Mouse (Mus musculus): ENCODE measurements around the gene Slc39a11. TPM values are rescaled to one million over a fixed set of nuclear protein-coding genes. Genes with fewer than 3 reads are reported as not detected.
A peak's percentile ranks its signal among the peaks of the same experiment; 100 is the strongest.

The Slc39a11 gene
- polyA plus RNA-seq, 1 experiment from 2014 or later: 18.6 TPM

DNA sequence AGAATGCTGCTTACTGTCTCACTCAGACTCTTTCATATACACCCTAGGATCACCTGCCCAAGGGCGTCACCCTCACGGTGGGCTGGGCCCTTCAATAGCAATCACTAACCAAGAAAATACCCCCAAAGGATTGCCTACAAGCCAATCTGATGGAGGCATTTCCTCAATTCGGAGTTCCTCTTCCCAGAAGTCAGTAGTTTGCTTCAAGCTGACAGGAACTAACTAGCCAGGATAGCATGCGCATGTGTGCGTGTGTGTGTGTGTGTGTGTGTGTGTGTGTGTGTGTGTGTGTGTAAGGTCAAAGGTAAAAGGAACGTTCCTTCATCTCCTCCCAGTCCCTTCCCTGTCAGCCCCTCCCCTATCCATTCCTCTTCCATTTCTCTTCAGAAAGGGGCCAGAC lies 199.9 kb downstream of the Slc39a11 start:
- ATAC-seq (ENCODE audit: insufficient number of reproducible peaks, insufficient read depth, low FRiP score, low read depth): no peak
- 86% methylated on average over 6 of the region's 6 CpGs for WGBS
- Histone ChIP-seq H3K4me2 (replicated peaks; ENCODE audit: low read depth, low read length) (no peak overlapping the region), H3K9ac (replicated peaks; ENCODE audit: low read depth, low read length) (no peak overlapping the region), H3K9me3 (ENCODE audit: control insufficient read depth, low read depth, low read length) (no peaks in the 10 kb centered on the region), H3K4me1 (ENCODE audit: control insufficient read depth, insufficient read depth, low read length) (no peaks in the 10 kb centered on the region), H3K27ac (ENCODE audit: low read length) (no peak overlapping the region), H3K4me3 (ENCODE audit: low read depth, low read length) (no peak overlapping the region), H3K36me3 (ENCODE audit: control insufficient read depth, insufficient read depth, low read length) (no peaks in the 10 kb centered on the region), H3K27me3 (ENCODE audit: control insufficient read depth, insufficient read depth, low read length) (no peaks in the 10 kb centered on the region)

DNA sequence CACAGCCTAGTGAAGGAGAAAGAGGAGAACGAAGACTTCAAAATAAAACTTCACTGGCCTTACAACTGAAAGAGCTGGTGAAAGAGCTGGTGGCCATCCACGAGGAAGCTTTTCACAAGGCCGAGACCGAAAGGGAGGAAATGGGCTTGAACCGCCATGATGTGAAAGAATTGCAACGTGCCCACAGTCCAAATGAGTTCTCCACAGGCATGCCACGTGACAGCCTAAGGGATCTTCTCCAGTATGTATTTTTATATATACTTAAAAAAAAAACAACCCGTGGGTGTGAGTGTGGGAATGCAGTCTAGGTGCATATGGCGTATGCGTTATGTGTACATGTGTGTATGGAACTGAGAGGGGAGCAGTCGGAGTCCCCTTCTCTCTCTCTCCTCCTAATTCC lies 207.8 kb downstream of the Slc39a11 start:
- Histone ChIP-seq H3K9ac (replicated peaks; ENCODE audit: low read depth, low read length) (no peak overlapping the region), H3K36me3 (ENCODE audit: control insufficient read depth, insufficient read depth, low read length) (no peaks in the 10 kb centered on the region), H3K4me1 (ENCODE audit: control insufficient read depth, insufficient read depth, low read length) (peaks cover 5% of the 10 kb centered on the region; the same call in 1 of the 2 replicates), H3K4me2 (replicated peaks; ENCODE audit: low read depth, low read length) (no peak overlapping the region), H3K9me3 (ENCODE audit: control insufficient read depth, low read depth, low read length) (0 out of 2 replicates have a peak, but pooled peaks cover 6% of the 10 kb centered on the region), H3K27me3 (ENCODE audit: control insufficient read depth, insufficient read depth, low read length) (no peaks in the 10 kb centered on the region), H3K27ac (ENCODE audit: low read length) (no peak overlapping the region), H3K4me3 (ENCODE audit: low read depth, low read length) (no peak overlapping the region)
- ATAC-seq (ENCODE audit: insufficient number of reproducible peaks, insufficient read depth, low FRiP score, low read depth): no peak
- WGBS: 96% methylated on average over 11 of the region's 11 CpGs

DNA sequence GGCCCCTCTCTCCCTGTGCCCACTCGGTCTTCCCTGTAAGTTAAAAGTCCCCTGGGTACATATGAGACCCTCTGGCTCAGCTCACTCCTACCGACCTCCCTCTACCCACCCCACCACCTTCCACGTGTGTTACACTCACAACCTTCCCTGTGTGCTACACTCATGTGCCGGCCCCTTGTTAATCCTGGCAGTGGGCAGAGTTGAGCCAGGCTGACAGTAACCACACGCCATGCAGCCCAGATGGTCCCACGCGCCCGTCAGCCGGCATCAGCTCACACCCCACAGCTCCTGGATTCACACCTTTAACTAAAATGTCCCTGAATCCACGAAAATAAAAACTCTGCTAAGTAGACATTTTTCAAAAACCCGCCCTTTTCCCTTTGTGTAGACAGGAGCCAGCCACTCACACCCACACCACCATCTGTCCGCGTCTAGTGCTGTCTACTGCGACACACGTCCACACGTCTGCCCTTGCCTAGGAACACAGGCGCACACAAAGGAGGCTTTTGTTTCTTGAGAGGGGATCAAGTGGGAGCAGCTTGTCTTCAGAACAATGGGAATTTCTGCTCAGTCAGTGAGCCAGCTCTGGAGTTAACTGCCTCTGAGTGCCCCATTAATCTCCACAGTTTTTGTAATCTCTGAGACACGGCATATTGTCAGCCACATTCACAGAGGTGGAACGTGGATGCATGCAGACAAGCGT lies 210.4 kb downstream of the Slc39a11 start:
- Histone ChIP-seq H3K27me3 (ENCODE audit: control insufficient read depth, insufficient read depth, low read length) (no peaks in the 10 kb centered on the region), H3K4me1 (ENCODE audit: control insufficient read depth, insufficient read depth, low read length) (peaks cover 5% of the 10 kb centered on the region; the same call in 1 of the 2 replicates), H3K36me3 (ENCODE audit: control insufficient read depth, insufficient read depth, low read length) (no peaks in the 10 kb centered on the region), H3K4me2 (replicated peaks; ENCODE audit: low read depth, low read length) (no peak overlapping the region), H3K9ac (replicated peaks; ENCODE audit: low read depth, low read length) (no peak overlapping the region), H3K27ac (ENCODE audit: low read length) (no peak overlapping the region), H3K4me3 (ENCODE audit: low read depth, low read length) (no peak overlapping the region), H3K9me3 (ENCODE audit: control insufficient read depth, low read depth, low read length) (0 out of 2 replicates have a peak, but pooled peaks cover 6% of the 10 kb centered on the region)
- 48% methylated on average over 20 of the region's 20 CpGs for WGBS
- ATAC-seq (ENCODE audit: insufficient number of reproducible peaks, insufficient read depth, low FRiP score, low read depth): no peak

DNA sequence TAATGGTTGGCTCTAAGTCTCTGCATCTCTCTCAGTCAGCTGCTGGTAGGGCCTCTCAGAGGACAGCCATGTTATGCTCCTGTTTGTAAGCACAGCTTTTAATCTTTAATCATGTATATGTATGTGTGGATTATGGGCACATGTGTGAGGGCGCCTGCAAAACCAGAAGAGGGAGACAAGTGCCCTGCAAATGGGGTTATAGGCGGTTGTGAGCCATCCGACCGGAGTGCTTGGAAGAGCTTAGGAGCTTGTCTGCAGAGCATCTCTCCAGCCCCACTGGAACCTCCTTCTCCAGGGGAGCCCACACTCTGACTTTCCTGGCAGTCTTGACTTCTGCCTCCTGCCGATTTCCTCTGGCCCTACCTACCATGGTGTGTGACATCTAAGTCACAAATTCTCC lies 211.0 kb downstream of the Slc39a11 start:
- no peak overlapping the region for H3K27ac ChIP-seq (ENCODE audit: low read length)
- no peak for ATAC-seq (ENCODE audit: insufficient number of reproducible peaks, insufficient read depth, low FRiP score, low read depth)
- H3K27me3 ChIP-seq (ENCODE audit: control insufficient read depth, insufficient read depth, low read length): no peaks in the 10 kb centered on the region
- H3K4me1 ChIP-seq (ENCODE audit: control insufficient read depth, insufficient read depth, low read length): peaks cover 5% of the 10 kb centered on the region; the same call in 1 of the 2 replicates
- H3K36me3 ChIP-seq (ENCODE audit: control insufficient read depth, insufficient read depth, low read length): no peaks in the 10 kb centered on the region
- no peak overlapping the region for H3K4me2 ChIP-seq (replicated peaks; ENCODE audit: low read depth, low read length)
- 84% methylated on average over 5 of the region's 5 CpGs for WGBS
- H3K4me3 ChIP-seq (ENCODE audit: low read depth, low read length): no peak overlapping the region
- 0 out of 2 replicates have a peak, but pooled peaks cover 6% of the 10 kb centered on the region for H3K9me3 ChIP-seq (ENCODE audit: control insufficient read depth, low read depth, low read length)
- H3K9ac ChIP-seq (replicated peaks; ENCODE audit: low read depth, low read length): no peak overlapping the region

DNA sequence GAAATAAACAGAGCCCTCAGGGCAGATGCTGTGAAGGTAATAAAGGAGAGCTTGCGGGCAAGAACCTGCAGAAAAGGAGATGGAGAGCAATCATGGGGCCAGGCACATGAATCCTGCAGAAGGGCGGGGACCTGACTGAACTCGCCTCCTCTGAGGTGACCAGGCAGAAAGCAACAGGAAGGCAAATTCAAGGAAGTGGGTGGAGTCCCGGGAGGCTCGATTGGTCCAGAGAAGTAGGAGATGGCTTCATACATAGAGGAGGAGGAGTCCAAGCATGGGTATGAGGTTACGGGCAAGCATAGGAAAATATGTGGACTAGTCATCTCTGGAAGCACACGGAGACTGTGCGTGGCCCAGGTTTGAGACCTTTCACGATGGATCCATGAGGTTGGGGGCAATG lies 212.5 kb downstream of the Slc39a11 start:
- Histone ChIP-seq H3K36me3 (ENCODE audit: control insufficient read depth, insufficient read depth, low read length) (no peaks in the 10 kb centered on the region), H3K4me3 (ENCODE audit: low read depth, low read length) (no peak overlapping the region), H3K4me2 (replicated peaks; ENCODE audit: low read depth, low read length) (no peak overlapping the region), H3K4me1 (ENCODE audit: control insufficient read depth, insufficient read depth, low read length) (peaks cover 5% of the 10 kb centered on the region; the same call in 1 of the 2 replicates), H3K9ac (replicated peaks; ENCODE audit: low read depth, low read length) (no peak overlapping the region), H3K27me3 (ENCODE audit: control insufficient read depth, insufficient read depth, low read length) (no peaks in the 10 kb centered on the region), H3K27ac (ENCODE audit: low read length) (no peak overlapping the region), H3K9me3 (ENCODE audit: control insufficient read depth, low read depth, low read length) (0 out of 2 replicates have a peak, but pooled peaks cover 6% of the 10 kb centered on the region)
- no peak for ATAC-seq (ENCODE audit: insufficient number of reproducible peaks, insufficient read depth, low FRiP score, low read depth)
- WGBS: 85% methylated on average over 9 of the region's 9 CpGs

DNA sequence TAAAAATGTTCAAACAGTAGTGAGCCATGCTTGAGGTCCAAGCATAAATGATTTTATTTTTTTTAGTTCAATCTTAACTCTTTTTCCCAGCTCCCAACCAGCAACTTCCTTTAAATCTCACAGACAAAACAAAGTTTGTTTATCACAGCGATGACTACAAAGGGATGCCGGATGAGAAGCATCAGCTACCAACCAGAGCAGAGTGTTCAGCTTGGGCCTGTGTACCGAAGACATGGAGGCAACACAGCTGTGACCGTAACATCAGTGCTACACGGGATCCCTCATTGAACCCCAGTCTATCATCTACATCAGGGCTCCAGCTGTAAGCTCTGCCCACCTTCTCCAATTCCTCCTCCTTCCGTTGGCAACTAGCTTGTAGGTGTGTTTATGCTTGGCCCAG lies 213.6 kb downstream of the Slc39a11 start:
- H3K27ac ChIP-seq (ENCODE audit: low read length): no peak overlapping the region
- H3K9me3 ChIP-seq (ENCODE audit: control insufficient read depth, low read depth, low read length): 0 out of 2 replicates have a peak, but pooled peaks cover 6% of the 10 kb centered on the region
- no peak overlapping the region for H3K9ac ChIP-seq (replicated peaks; ENCODE audit: low read depth, low read length)
- H3K27me3 ChIP-seq (ENCODE audit: control insufficient read depth, insufficient read depth, low read length): no peaks in the 10 kb centered on the region
- no peak overlapping the region for H3K4me2 ChIP-seq (replicated peaks; ENCODE audit: low read depth, low read length)
- H3K4me1 ChIP-seq (ENCODE audit: control insufficient read depth, insufficient read depth, low read length): peaks cover 5% of the 10 kb centered on the region; the same call in 1 of the 2 replicates
- ATAC-seq (ENCODE audit: insufficient number of reproducible peaks, insufficient read depth, low FRiP score, low read depth): no peak
- H3K4me3 ChIP-seq (ENCODE audit: low read depth, low read length): no peak overlapping the region
- WGBS: 83% methylated on average over 6 of the region's 6 CpGs
- H3K36me3 ChIP-seq (ENCODE audit: control insufficient read depth, insufficient read depth, low read length): no peaks in the 10 kb centered on the region

DNA sequence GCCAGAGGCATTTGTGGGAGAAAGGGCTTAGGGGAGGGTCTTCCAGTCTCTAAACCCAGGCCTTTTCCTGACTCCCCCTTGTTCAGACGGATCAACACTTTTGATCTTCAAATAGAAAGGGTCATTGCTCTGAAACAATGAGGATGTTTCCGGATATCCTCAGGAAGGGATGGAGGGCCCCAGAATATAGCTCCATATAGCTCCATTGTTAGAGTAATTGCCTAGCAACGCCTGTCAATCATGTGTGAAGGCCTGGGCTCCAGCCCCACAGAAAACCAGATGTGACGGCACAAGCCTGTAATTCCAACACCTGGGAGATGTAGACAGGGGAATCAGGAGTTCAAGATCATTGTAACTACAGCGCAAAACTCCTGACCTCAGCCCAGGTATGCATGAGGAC lies 214.2 kb downstream of the Slc39a11 start:
- 74% methylated on average over 5 of the region's 5 CpGs for WGBS
- Histone ChIP-seq H3K27me3 (ENCODE audit: control insufficient read depth, insufficient read depth, low read length) (no peaks in the 10 kb centered on the region), H3K36me3 (ENCODE audit: control insufficient read depth, insufficient read depth, low read length) (no peaks in the 10 kb centered on the region), H3K9ac (replicated peaks; ENCODE audit: low read depth, low read length) (no peak overlapping the region), H3K4me1 (ENCODE audit: control insufficient read depth, insufficient read depth, low read length) (peaks cover 5% of the 10 kb centered on the region; the same call in 1 of the 2 replicates), H3K27ac (ENCODE audit: low read length) (no peak overlapping the region), H3K4me3 (ENCODE audit: low read depth, low read length) (no peak overlapping the region), H3K4me2 (replicated peaks; ENCODE audit: low read depth, low read length) (no peak overlapping the region), H3K9me3 (ENCODE audit: control insufficient read depth, low read depth, low read length) (no peaks in the 10 kb centered on the region)
- ATAC-seq (ENCODE audit: insufficient number of reproducible peaks, insufficient read depth, low FRiP score, low read depth): no peak

DNA sequence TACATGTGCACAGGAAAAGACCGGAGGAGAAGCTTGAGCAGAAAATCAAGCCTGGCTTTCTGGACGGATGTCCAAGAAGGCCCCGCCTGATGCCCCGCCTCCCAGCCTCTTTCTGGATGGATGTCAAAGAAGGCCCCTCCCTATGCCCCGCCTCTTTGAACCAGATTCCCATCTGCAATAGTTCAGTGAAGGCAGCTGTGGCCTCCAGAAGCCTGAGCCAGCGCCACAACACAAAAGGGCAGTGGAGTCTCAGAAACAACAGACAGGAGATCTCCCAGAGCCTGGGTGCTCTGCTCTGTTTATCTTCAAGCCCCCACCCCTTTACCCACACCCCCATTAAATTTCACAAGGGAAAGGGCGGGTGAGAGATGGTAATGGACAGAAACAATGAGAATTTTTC lies 218.7 kb downstream of the Slc39a11 start:
- H3K9me3 ChIP-seq (ENCODE audit: control insufficient read depth, low read depth, low read length): no peaks in the 10 kb centered on the region
- no peak for ATAC-seq (ENCODE audit: insufficient number of reproducible peaks, insufficient read depth, low FRiP score, low read depth)
- H3K27me3 ChIP-seq (ENCODE audit: control insufficient read depth, insufficient read depth, low read length): no peaks in the 10 kb centered on the region
- WGBS: 67% methylated on average over 7 of the region's 7 CpGs
- H3K4me2 ChIP-seq (replicated peaks; ENCODE audit: low read depth, low read length): no peak overlapping the region
- H3K4me3 ChIP-seq (ENCODE audit: low read depth, low read length): no peak overlapping the region
- 0 out of 2 replicates have a peak overlapping the region, but pooled peaks have one; percentile 21 for H3K27ac ChIP-seq (ENCODE audit: low read length)
- no peaks in the 10 kb centered on the region for H3K4me1 ChIP-seq (ENCODE audit: control insufficient read depth, insufficient read depth, low read length)
- no peak overlapping the region for H3K9ac ChIP-seq (replicated peaks; ENCODE audit: low read depth, low read length)
- H3K36me3 ChIP-seq (ENCODE audit: control insufficient read depth, insufficient read depth, low read length): no peaks in the 10 kb centered on the region

DNA sequence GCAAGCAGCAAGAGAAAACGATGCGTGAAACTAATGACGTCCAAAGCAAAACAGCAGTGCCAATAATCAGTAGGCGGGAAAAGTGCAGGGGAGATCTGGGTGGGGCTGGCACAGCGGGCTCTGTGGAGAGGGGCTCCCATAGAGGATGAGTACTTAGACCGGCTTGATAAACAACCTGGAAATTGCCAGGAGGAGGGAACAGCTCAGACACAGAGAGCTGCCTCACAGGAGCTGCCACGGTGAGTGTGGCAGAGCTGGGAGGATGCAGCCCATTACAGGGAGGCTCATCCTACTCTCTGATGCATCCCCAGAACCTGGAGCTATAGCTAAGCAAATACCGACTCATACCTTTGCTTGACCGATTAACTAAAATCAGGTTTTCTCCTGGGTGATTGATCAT lies 224.0 kb downstream of the Slc39a11 start:
- Histone ChIP-seq H3K4me1 (ENCODE audit: control insufficient read depth, insufficient read depth, low read length) (no peaks in the 10 kb centered on the region), H3K9me3 (ENCODE audit: control insufficient read depth, low read depth, low read length) (no peaks in the 10 kb centered on the region), H3K36me3 (ENCODE audit: control insufficient read depth, insufficient read depth, low read length) (no peaks in the 10 kb centered on the region), H3K9ac (replicated peaks; ENCODE audit: low read depth, low read length) (no peak overlapping the region), H3K4me3 (ENCODE audit: low read depth, low read length) (no peak overlapping the region), H3K27ac (ENCODE audit: low read length) (no peak overlapping the region), H3K4me2 (replicated peaks; ENCODE audit: low read depth, low read length) (no peak overlapping the region), H3K27me3 (ENCODE audit: control insufficient read depth, insufficient read depth, low read length) (no peaks in the 10 kb centered on the region)
- no peak for ATAC-seq (ENCODE audit: insufficient number of reproducible peaks, insufficient read depth, low FRiP score, low read depth)
- WGBS: 65% methylated on average over 9 of the region's 9 CpGs
